Mouse (Mus musculus): ENCODE results near the gene Dnajb9. TPM values are rescaled to one million over a fixed set of nuclear protein-coding genes. Genes with fewer than 3 reads are reported as not detected.

Dnajb9 gene
- polyA plus RNA-seq, 2 experiments = 13.9 to 29.7 TPM

DNA sequence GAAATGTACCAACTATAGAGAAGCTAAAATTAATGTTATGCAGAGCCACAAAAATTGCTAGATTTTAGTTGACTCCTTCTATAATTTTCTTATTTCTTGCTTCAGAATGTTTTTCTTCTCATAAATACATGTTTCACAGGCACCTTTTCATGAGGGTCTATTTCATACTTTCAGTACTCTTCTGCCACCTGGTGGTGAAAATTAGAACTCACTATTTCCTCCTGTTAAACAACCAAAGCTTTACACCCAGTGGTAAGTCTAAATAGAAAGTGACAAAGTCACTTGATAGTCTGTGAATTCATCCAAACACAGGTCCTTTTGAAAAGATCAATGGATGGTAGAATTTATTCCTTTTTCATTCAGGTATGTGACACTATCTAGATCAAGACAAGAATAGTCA, 43.2 kb downstream of the Dnajb9 start:
- TF ChIP-seq POLR2A (IDR thresholded peaks at IDR 0.05; ENCODE audit: borderline replicate concordance, extremely low read depth, insufficient read depth, insufficient read length) = no peak
- H3K36me3 ChIP-seq (ENCODE audit: control insufficient read depth, insufficient read depth, low read length) = no peaks in the 10 kb centered on the region
- DNase-seq (ENCODE audit: low spot score) (peak; percentile 80), ATAC-seq (ENCODE audit: low FRiP score, low read depth) (no peak)
- no peaks in the 10 kb centered on the region for H3K27me3 ChIP-seq (ENCODE audit: control insufficient read depth, insufficient read depth, low read length)
- no peak overlapping the region for H3K4me2 ChIP-seq (replicated peaks; ENCODE audit: low read depth, low read length, severe bottlenecking)
- no peak overlapping the region for H3K9ac ChIP-seq (ENCODE audit: low read depth, low read length, severe bottlenecking)
- H3K4me3 ChIP-seq (replicated peaks; ENCODE audit: low read length) = no peak overlapping the region
- H3K9me3 ChIP-seq (ENCODE audit: control insufficient read depth, low read length) = no peaks in the 10 kb centered on the region
- no peaks in the 10 kb centered on the region for H3K4me1 ChIP-seq (ENCODE audit: control insufficient read depth, insufficient read depth, low read length)
- no peak overlapping the region for H3K27ac ChIP-seq (replicated peaks; ENCODE audit: low read depth, low read length)

DNA sequence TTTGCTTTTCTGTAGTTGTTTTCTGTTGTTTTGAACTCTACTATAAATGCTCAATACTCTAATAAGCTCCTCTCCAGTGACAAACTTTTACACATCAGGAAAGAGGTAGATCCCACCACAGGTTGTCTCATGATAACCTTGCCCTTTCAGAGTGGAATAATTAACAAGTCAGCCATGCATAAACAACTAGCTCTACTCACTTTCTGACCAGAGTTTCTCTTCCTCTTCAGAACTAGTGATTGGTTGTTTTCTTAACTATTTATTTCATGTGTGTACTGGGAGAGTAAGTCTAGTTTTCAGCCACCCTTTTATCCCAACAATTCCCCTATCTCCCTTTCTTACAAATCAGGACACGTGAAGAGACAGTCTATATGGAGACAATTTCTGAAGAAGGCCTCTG, 50.8 kb downstream of the Dnajb9 start:
- Histone ChIP-seq H3K27ac (replicated peaks; ENCODE audit: low read depth, low read length) (no peak overlapping the region), H3K36me3 (ENCODE audit: control insufficient read depth, insufficient read depth, low read length) (no peaks in the 10 kb centered on the region), H3K4me3 (replicated peaks; ENCODE audit: low read length) (no peak overlapping the region), H3K9me3 (ENCODE audit: control insufficient read depth, low read length) (no peaks in the 10 kb centered on the region), H3K9ac (ENCODE audit: low read depth, low read length, severe bottlenecking) (no peak overlapping the region), H3K27me3 (ENCODE audit: control insufficient read depth, insufficient read depth, low read length) (no peaks in the 10 kb centered on the region), H3K4me2 (replicated peaks; ENCODE audit: low read depth, low read length, severe bottlenecking) (no peak overlapping the region), H3K4me1 (ENCODE audit: control insufficient read depth, insufficient read depth, low read length) (no peaks in the 10 kb centered on the region)
- ATAC-seq (ENCODE audit: low FRiP score, low read depth) (no peak), DNase-seq (ENCODE audit: low spot score) (no peak)
- TF ChIP-seq POLR2A (IDR thresholded peaks at IDR 0.05; ENCODE audit: borderline replicate concordance, extremely low read depth, insufficient read depth, insufficient read length) = no peak
- 88% methylated on average over 1 of the region's 1 CpGs for WGBS

Small RNA genes lying within 50 kb of the gene (microRNA-seq; reads per million reads assigned to microRNA genes)
- gene Mir5627 = not detected

Other genes with a start within 250 kb of the Dnajb9 start
- gene Pnpla8, start 11.0 kb upstream of the Dnajb9 start, polyA plus RNA-seq (2012; rRNA removed) = 23.8 and 29.6 TPM in 2 replicates
- 63.8 and 71.9 TPM in 2 replicates for gene Pnpla8, start 11.0 kb upstream of the Dnajb9 start, polyA plus RNA-seq (2014; fragmentation: Nextera tagmentation; extraction: Ambion mirVana)
- gene Nrcam, start 118.6 kb upstream of the Dnajb9 start, polyA plus RNA-seq (2012; rRNA removed) = 1.6 and 2.3 TPM in 2 replicates
- gene Nrcam, start 118.6 kb upstream of the Dnajb9 start, polyA plus RNA-seq (2014; fragmentation: Nextera tagmentation; extraction: Ambion mirVana) = 3.6 and 4.0 TPM in 2 replicates

All from limb, embryonic 14.5 days (tissue).